ENCODE assay signal across 16 mouse cellular contexts in the genomic region with DNA sequence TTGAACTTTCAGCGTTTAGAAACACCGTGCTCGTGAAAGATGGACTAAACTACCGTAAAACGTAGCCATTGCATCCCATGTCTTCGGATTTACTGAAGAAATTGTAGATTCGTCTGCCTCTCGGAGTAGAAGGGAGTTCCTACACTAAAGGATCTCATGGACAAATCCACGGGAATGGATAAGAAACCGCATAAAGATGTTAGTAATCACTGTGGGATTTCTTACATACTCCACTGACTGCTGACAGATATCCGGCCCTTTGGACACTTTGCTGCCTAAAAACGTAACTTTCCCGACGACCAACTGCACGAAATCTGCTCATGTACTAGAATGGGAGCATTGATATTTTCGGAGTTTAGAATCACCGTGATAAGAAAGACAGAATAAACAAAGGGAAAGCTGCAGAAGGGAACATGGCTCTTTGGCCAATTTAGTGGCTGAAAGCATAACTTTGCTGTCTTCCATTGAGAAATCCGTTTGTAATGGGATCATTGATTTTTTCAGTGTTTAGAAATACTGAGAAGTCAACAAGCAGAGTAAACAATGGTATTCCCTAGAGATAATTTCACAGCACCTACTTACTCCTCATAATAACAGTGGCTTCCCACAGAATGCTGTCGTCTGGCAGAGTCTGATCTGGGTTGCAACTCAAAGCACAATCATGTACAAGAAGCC. TPM values are rescaled to one million over a fixed set of nuclear protein-coding genes. Genes with fewer than 3 reads are reported as not detected.
A peak's percentile ranks its signal among the peaks of the same experiment; 100 is the strongest.
DNase-seq lines count a peak whose midpoint lies in the region; ATAC-seq lines count a peak whose summit lies in the region.
"Not testable (repeated sequence)": the region's sequence is repeated elsewhere in the genome, so short reads cannot be mapped to it uniquely, and the experiment has no call there.
"Had no signal": no experiment of that assay in that cellular context is flagged by ENCODE, and none has a peak within 500 bp of the region (broad histone marks: within the 10 kb centered on the region; RNA-seq: fewer than 3 reads in every experiment).

No protein-coding gene starts in this region.

- H3K4me3 ChIP-seq in forebrain, embryonic 10.5 days; neural tube, embryonic 11.5 days (ENCODE audit: low read depth, low read length): not testable (repeated sequence)

- not testable (repeated sequence) for ATAC-seq in neural tube, embryonic 11.5 days (ENCODE audit: insufficient read depth, low FRiP score, low TSS enrichment)

- WGBS in forebrain, embryonic 10.5 days, result 2% methylated on average over 19 of the region's 19 CpGs
- 1% methylated on average over 16 of the region's 19 CpGs for WGBS in neural tube, embryonic 11.5 days

- H3K9ac ChIP-seq in neural tube, embryonic 11.5 days (ENCODE audit: low read length), result not testable (repeated sequence)

- not testable (repeated sequence) for H3K27ac ChIP-seq in forebrain, embryonic 10.5 days; neural tube, embryonic 11.5 days (ENCODE audit: low read depth, low read length)

- H3K4me1 ChIP-seq in forebrain, embryonic 10.5 days; neural tube, embryonic 11.5 days (ENCODE audit: control insufficient read depth, insufficient read depth, low read length): not testable (repeated sequence)

- H3K27me3 ChIP-seq in forebrain, embryonic 10.5 days (ENCODE audit: poor library complexity, severe bottlenecking), result peaks cover 41% of the 10 kb centered on the region
- peaks cover 20% of the 10 kb centered on the region for H3K27me3 ChIP-seq in neural tube, embryonic 11.5 days (ENCODE audit: control insufficient read depth, insufficient read depth, low read length)

- H3K9me3 ChIP-seq in forebrain, embryonic 10.5 days; neural tube, embryonic 11.5 days (ENCODE audit: control insufficient read depth, low read length): not testable (repeated sequence)

- H3K36me3 ChIP-seq in forebrain, embryonic 10.5 days (replicated peaks); neural tube, embryonic 11.5 days (ENCODE audit: control insufficient read depth, insufficient read depth, low read length): not testable (repeated sequence)

- not testable (repeated sequence) for H3K4me2 ChIP-seq in neural tube, embryonic 11.5 days (ENCODE audit: low read depth)

- DNase-seq in adrenal gland, postnatal 25 days, result peak; percentile 4
- peak; percentile 14 for DNase-seq in forebrain, embryonic 10.5 days (ENCODE audit: extremely low spot score, low spot score)
- DNase-seq in heart, postnatal 4 days, result peak; percentile 31
- peak; percentile 7 to 41 for DNase-seq in layer of hippocampus, adult 18-20 months (ENCODE audit: low spot score in 2 of 2)
- peak; percentile 27 to 52 for DNase-seq in lung, adult 18-20 months
- DNase-seq in neural tube, embryonic 11.5 days (ENCODE audit: low spot score), result peak; percentile 17
- DNase-seq in spleen, postnatal 14 days (ENCODE audit: low spot score in 2 of 2), result peak; percentile 15 to 39

RNA-seq across cellular contexts. Expression of a gene that starts 6.8 kb away (rescaled TPM):
- total RNA-seq in adrenal gland, postnatal 25 days (2021), result not detected in 2 replicates
- not detected in 2 replicates for polyA plus RNA-seq in forebrain, embryonic 10.5 days (2016; fragmentation: Nextera tagmentation; extraction: Ambion mirVana)
- total RNA-seq in heart, postnatal 4 days (2021), result not detected
- not detected for total RNA-seq in layer of hippocampus, adult 18-20 months (2021)
- polyA plus RNA-seq in neural tube, embryonic 11.5 days (2014; fragmentation: Nextera tagmentation; extraction: Ambion mirVana), result not detected in 2 replicates
- total RNA-seq: megakaryocyte-erythroid progenitor cell, adult 5-6 weeks had no signal
- polyA plus RNA-seq: forebrain, embryonic 11.5 days; gonadal fat pad, adult 2 months; heart, postnatal 0 days; intestine, postnatal 0 days; liver, embryonic 13.5 days; neural tube, embryonic 12.5 days; small intestine, adult 2 months; thymus, postnatal 0 days had no signal

RNA-seq across cellular contexts. Expression of a gene that starts 18.3 kb away (rescaled TPM):
- total RNA-seq in adrenal gland, postnatal 25 days (2021), result 0.12 TPM in 1 of 2 replicates, not detected in the other
- polyA plus RNA-seq in forebrain, embryonic 10.5 days (2016; fragmentation: Nextera tagmentation; extraction: Ambion mirVana), result not detected in 2 replicates
- not detected for total RNA-seq in heart, postnatal 4 days (2021)
- under 1 TPM in 1 of 2 experiments, not detected in 1; 0.40 TPM for total RNA-seq in layer of hippocampus, adult 18-20 months (2021)
- polyA plus RNA-seq in neural tube, embryonic 11.5 days (2014; fragmentation: Nextera tagmentation; extraction: Ambion mirVana), result not detected in 2 replicates
- total RNA-seq: megakaryocyte-erythroid progenitor cell, adult 5-6 weeks had no signal
- polyA plus RNA-seq: forebrain, embryonic 11.5 days; intestine, postnatal 0 days; neural tube, embryonic 12.5 days had no signal
